Mouse (Mus musculus) forebrain, embryonic 11.5 days (tissue): ENCODE results near the gene Dtwd1. TPM values are rescaled to one million over a fixed set of nuclear protein-coding genes. Genes with fewer than 3 reads are reported as not detected.
"Not testable (repeated sequence)": the region's sequence is repeated elsewhere in the genome, so short reads cannot be mapped to it uniquely, and the experiment has no call there.

Experiments used
- ATAC-seq: fragments of 200-750 bp; cut with Nextera tagmentation; replicated peaks from 2 replicates; pipeline ENCODE4 v1.8.0; 2017; ENCODE audit warnings: moderate TSS enrichment; ENCODE audit not compliant: low FRiP score
- DNase-seq: peaks from one replicate; pipeline ENCODE4 v3.0.0-alpha.2; 2017; ENCODE audit warnings: low spot score
- H3K27ac ChIP-seq: fragments of 300-500 bp; sonication (generic); 2 replicates; pipeline ENCODE4 v1.5.1; 2014; ENCODE audit warnings: low read depth, low read length
- H3K27me3 ChIP-seq: fragments of 300-500 bp; sonication (generic); 2 replicates; pipeline ENCODE4 v1.6.1; 2014; ENCODE audit warnings: mild to moderate bottlenecking, low read length, mixed read lengths; ENCODE audit not compliant: control insufficient read depth, insufficient read depth
- H3K36me3 ChIP-seq: fragments of 300-500 bp; sonication (generic); 2 replicates; pipeline ENCODE4 v1.6.1; 2014; ENCODE audit warnings: mild to moderate bottlenecking, low read length, moderate library complexity, mixed read lengths; ENCODE audit not compliant: control insufficient read depth, insufficient read depth
- H3K4me1 ChIP-seq: fragments of 300-500 bp; sonication (generic); replicated peaks from 2 replicates; pipeline ENCODE4 v1.6.1; 2014; ENCODE audit warnings: low read length, mixed read lengths; ENCODE audit not compliant: control insufficient read depth, insufficient read depth
- H3K4me2 ChIP-seq: fragments of 300-500 bp; sonication (generic); 2 replicates; pipeline ENCODE4 v1.6.1; 2014; ENCODE audit warnings: low read depth, mild to moderate bottlenecking, low read length, moderate library complexity, mixed read lengths; ENCODE audit not compliant: severe bottlenecking
- H3K4me3 ChIP-seq: fragments of 300-500 bp; sonication (generic); 2 replicates; pipeline ENCODE4 v1.5.1; 2014; ENCODE audit warnings: low read depth, low read length
- H3K9ac ChIP-seq: fragments of 300-500 bp; sonication (generic); 2 replicates; pipeline ENCODE4 v1.6.1; 2014; ENCODE audit warnings: low read length
- H3K9me3 ChIP-seq: fragments of 300-500 bp; sonication (generic); 2 replicates; pipeline ENCODE4 v1.6.1; 2016; ENCODE audit warnings: low read length, mixed read lengths; ENCODE audit not compliant: control insufficient read depth
- WGBS: fragments of 180-500 bp; shearing (Covaris S2); extraction: QIAGEN DNeasy Blood & Tissue Kit; methylation state at CpG from one replicate; pipeline ENCODE4 v1.1.7; 2014; 5-methylcytosine and 5-hydroxymethylcytosine counted together
- polyA plus RNA-seq: library from polyadenylated mRNA; unstranded; fragments of >200 nt; fragmentation: Nextera tagmentation; extraction: Ambion mirVana; gene quantifications from 2 replicates; pipeline ENCODE4 v1.2.1, GENCODE M21; 2014

The Dtwd1 gene
- polyA plus RNA-seq, 1 experiment from 2014 or later: 34.4 TPM

GRCm38 (mm10) chr2:126195631-126196356 lies 43.9 kb downstream of the Dtwd1 start:
- no peaks in the 10 kb centered on the region for H3K9me3 ChIP-seq
- no peaks in the 10 kb centered on the region for H3K36me3 ChIP-seq
- no peaks in the 10 kb centered on the region for H3K4me1 ChIP-seq
- H3K9ac ChIP-seq: no peak overlapping the region
- no peak for DNase-seq
- H3K4me2 ChIP-seq: no peak overlapping the region
- H3K27me3 ChIP-seq: no peaks in the 10 kb centered on the region
- 83% methylated on average over 12 of the region's 12 CpGs for WGBS
- H3K27ac ChIP-seq: no peak overlapping the region
- H3K4me3 ChIP-seq: no peak overlapping the region
- no peak for ATAC-seq

DNA sequence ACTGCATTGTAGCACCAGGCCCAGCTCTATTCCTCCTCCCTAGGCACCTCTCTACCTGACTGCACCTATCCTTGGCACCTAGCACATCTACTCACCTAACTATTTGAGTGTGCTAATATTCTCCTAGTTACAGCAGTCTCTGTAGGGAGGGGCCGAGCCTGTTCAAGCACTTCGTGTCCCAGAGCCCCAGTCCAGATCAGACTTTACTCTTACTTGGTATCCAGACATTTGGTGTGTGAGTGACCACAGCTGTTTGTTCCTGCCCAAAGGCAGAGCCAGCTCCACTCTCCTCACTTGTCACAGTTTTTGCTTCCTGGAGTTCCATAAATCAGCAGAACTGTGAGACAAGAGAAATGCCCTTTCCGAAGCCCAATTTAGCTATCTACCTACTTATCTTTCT lies 47.0 kb downstream of the Dtwd1 start:
- 96% methylated on average over 3 of the region's 3 CpGs for WGBS
- H3K4me2 ChIP-seq: no peak overlapping the region
- H3K9ac ChIP-seq: no peak overlapping the region
- H3K4me1 ChIP-seq: no peaks in the 10 kb centered on the region
- no peaks in the 10 kb centered on the region for H3K36me3 ChIP-seq
- H3K9me3 ChIP-seq: no peaks in the 10 kb centered on the region
- H3K27me3 ChIP-seq: no peaks in the 10 kb centered on the region
- no peak for DNase-seq
- no peak overlapping the region for H3K4me3 ChIP-seq
- ATAC-seq: no peak
- H3K27ac ChIP-seq: no peak overlapping the region

DNA sequence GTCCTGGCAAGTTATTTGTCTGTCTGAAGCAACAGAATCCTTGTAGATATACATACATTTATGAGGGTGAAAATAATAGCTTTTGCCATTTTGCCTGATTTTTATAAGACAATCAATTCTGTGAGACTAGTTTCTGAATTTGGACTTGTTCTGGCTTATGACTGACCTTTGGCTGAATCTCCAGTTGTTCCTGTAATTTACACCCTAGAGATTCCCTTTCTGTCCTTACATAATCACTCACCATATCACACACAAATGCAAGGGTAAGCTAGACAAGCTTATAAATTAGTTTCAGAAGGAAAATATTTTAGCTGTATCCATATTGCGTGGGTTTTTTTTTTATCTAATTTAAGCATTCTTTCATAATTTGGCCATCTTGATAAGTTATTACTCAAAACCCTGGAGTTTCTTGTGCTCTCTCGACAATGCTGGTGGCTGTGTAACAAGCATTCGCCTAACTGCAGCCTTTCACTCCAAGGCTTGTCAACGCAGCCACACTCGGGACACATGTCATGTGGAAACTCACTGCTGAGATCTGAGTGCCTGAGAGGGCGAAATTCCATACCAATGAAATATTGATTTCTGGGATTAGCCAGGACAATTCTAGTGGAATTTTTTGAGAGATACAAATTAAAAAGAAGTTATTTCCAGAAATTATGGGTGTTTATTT lies 59.2 kb downstream of the Dtwd1 start:
- DNase-seq: no peak
- H3K27me3 ChIP-seq: no peaks in the 10 kb centered on the region
- ATAC-seq: no peak
- no peak overlapping the region for H3K27ac ChIP-seq
- 88% methylated on average over 6 of the region's 6 CpGs for WGBS
- no peak overlapping the region for H3K9ac ChIP-seq
- no peaks in the 10 kb centered on the region for H3K9me3 ChIP-seq
- no peaks in the 10 kb centered on the region for H3K36me3 ChIP-seq
- no peak overlapping the region for H3K4me2 ChIP-seq
- no peak overlapping the region for H3K4me3 ChIP-seq
- no peaks in the 10 kb centered on the region for H3K4me1 ChIP-seq

DNA sequence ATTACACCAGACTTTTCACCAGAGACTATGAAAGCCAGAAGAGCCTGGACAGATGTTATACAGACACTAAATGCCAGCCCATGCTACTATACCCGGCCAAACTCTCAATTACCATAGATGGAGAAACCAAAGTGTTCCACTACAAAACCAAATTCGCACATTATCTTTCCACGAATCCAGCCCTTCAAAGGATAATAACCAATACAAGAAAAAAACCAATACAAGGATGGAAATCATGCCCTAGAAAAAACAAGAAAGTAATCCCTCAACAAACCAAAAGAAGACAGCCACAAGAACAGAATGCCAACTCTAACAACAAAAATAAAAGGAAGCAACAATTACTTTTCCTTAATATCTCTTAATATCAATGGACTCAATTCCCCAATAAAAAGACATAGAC lies 62.9 kb downstream of the Dtwd1 start, which contains the start of gene Gm17555:
Gene Gm17555, plus strand, starts transcription at position 301 of the 400 bp plus-strand sequence.
- H3K4me2 ChIP-seq, H3K9me3 ChIP-seq, H3K4me3 ChIP-seq, H3K9ac ChIP-seq, H3K27me3 ChIP-seq, ATAC-seq, H3K4me1 ChIP-seq, H3K36me3 ChIP-seq, H3K27ac ChIP-seq, DNase-seq: not testable (repeated sequence)
- 93% methylated on average over 3 of the region's 3 CpGs for WGBS

Other genes starting within 250 kb of the Dtwd1 start
- 0.37 and 1.00 TPM in 2 replicates for gene Fgf7, start 117.5 kb upstream of the Dtwd1 start, polyA plus RNA-seq
- not detected in 2 replicates for gene Fam227b, start 137 bp upstream of the Dtwd1 start, polyA plus RNA-seq
- gene Gm17555, start 63.0 kb downstream of the Dtwd1 start, polyA plus RNA-seq: not detected in 2 replicates